Mouse (Mus musculus): ENCODE results near the gene Ano8. TPM values are rescaled to one million over a fixed set of nuclear protein-coding genes. Genes with fewer than 3 reads are reported as not detected.
"Not testable (repeated sequence)": the region's sequence is repeated elsewhere in the genome, so short reads cannot be mapped to it uniquely, and the experiment has no call there.

Gene Ano8
- total RNA-seq, 2 experiments from 2014 or later = 16.6 to 20.1 TPM

DNA sequence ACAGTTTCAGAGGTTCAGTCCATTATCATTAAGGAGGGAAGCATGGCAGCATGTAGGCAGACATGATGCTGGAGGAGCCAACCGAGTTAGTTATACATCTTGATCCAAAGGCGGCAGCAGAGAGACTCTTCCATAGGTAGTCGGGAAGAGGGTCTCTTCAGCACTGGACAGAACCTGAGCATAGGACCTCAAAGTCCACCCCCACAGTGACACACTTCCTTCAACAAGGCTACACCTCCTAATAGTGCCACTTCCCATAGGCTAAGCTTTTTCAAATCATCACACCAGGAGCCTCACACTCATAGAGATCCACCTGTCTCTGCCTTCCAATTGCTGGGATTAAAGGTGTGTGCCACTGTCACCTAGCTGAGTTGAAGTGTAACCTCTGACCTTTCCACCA is 48.7 kb downstream of the Ano8 start:
- DNase-seq = no peak

DNA sequence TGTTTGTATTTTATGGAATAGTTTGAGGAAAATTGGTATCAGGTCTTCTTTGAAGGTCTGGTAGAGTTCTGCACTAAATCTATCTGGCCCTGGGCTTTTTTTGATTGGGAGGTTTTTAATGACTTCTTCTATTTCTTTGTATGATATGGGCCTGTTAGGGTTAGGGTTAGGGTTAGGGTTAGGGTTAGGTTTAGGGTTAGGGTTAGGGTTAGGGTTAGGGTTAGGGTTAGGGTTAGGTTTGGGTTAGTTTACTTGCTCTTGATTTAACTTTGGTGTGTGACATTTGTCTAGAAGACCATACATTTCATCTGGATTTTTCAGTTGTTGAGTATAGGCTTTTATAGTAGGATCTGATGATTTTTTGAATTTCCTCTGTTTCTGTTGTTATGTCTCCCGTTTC is 52.8 kb downstream of the Ano8 start:
- not testable (repeated sequence) for DNase-seq

Other genes starting within 250 kb of the Ano8 start
- 10 to 100 TPM; 17.6 to 25.9 TPM for gene Myo9b, start 213.2 kb downstream of the Ano8 start, total RNA-seq (2021)
- 10 to 100 TPM; 10.0 to 10.3 TPM for gene Haus8, start 213.0 kb downstream of the Ano8 start, total RNA-seq (2021)
- 100 to 1,000 TPM; 124 to 132 TPM for gene Use1, start 119.1 kb downstream of the Ano8 start, total RNA-seq (2021)
- gene Ocel1, start 114.7 kb downstream of the Ano8 start, total RNA-seq (2021) = 1 to 10 TPM; 7.4 to 8.1 TPM
- 10 to 100 TPM; 23.2 to 29.7 TPM for gene Nr2f6, start 104.0 kb downstream of the Ano8 start, total RNA-seq (2021)
- 10 to 100 TPM; 11.7 to 18.1 TPM for gene Ushbp1, start 90.2 kb downstream of the Ano8 start, total RNA-seq (2021)
- gene Babam1, start 89.1 kb downstream of the Ano8 start, total RNA-seq (2021) = 10 to 100 TPM; 68.5 to 70.4 TPM
- 1 to 10 TPM; 1.7 to 2.1 TPM for gene Ankle1, start 80.0 kb downstream of the Ano8 start, total RNA-seq (2021)
- 10 to 100 TPM; 36.1 to 38.9 TPM for gene Abhd8, start 22.3 kb downstream of the Ano8 start, total RNA-seq (2021)
- gene Mrpl34, start 21.0 kb downstream of the Ano8 start, total RNA-seq (2021) = 10 to 100 TPM; 34.7 to 39.7 TPM
- 10 to 100 TPM; 34.8 to 35.8 TPM for gene Dda1, start 16.8 kb downstream of the Ano8 start, total RNA-seq (2021)
- gene Gtpbp3, start 2.1 kb upstream of the Ano8 start, total RNA-seq (2021) = 10 to 100 TPM in 1 of 2 experiments, 1 to 10 TPM in 1; 8.8 to 12.4 TPM
- gene Plvap, start 25.8 kb upstream of the Ano8 start, total RNA-seq (2021) = 10 to 100 TPM; 10.7 to 14.2 TPM
- gene Ccdc194, start 39.7 kb upstream of the Ano8 start, total RNA-seq (2021) = 1 to 10 TPM in 1 of 2 experiments, under 1 TPM in 1; 0.21 to 2.5 TPM
- 10 to 100 TPM; 10.0 to 12.0 TPM for gene Bst2, start 51.5 kb upstream of the Ano8 start, total RNA-seq (2021)
- gene Mvb12a, start 57.0 kb upstream of the Ano8 start, total RNA-seq (2021) = 10 to 100 TPM; 21.8 to 25.5 TPM
- under 1 TPM in 1 of 2 experiments, not detected in 1; 0.14 TPM for gene Tmem221, start 72.9 kb upstream of the Ano8 start, total RNA-seq (2021)
- gene Nxnl1, start 80.6 kb upstream of the Ano8 start, total RNA-seq (2021) = under 1 TPM in 1 of 2 experiments, not detected in 1; 0.14 TPM
- 10 to 100 TPM; 39.7 to 41.1 TPM for gene Slc27a1, start 82.9 kb upstream of the Ano8 start, total RNA-seq (2021)
- 10 to 100 TPM; 49.3 to 54.5 TPM for gene Pgls, start 106.2 kb upstream of the Ano8 start, total RNA-seq (2021)
- gene Fam129c, start 111.7 kb upstream of the Ano8 start, total RNA-seq (2021) = 1 to 10 TPM in 1 of 2 experiments, under 1 TPM in 1; 0.40 to 3.3 TPM
- 10 to 100 TPM; 43.3 to 56.1 TPM for gene Colgalt1, start 125.0 kb upstream of the Ano8 start, total RNA-seq (2021)
- under 1 TPM; 0.38 to 0.45 TPM for gene Unc13a, start 185.8 kb upstream of the Ano8 start, total RNA-seq (2021)
- 1 to 10 TPM; 3.9 to 5.8 TPM for gene Jak3, start 190.3 kb upstream of the Ano8 start, total RNA-seq (2021)
- 1 to 10 TPM; 3.1 to 3.7 TPM for gene Insl3, start 203.3 kb upstream of the Ano8 start, total RNA-seq (2021)
- 1 to 10 TPM; 4.7 to 5.2 TPM for gene B3gnt3, start 215.8 kb upstream of the Ano8 start, total RNA-seq (2021)
- 1 to 10 TPM in 1 of 2 experiments, under 1 TPM in 1; 0.26 to 1.2 TPM for gene Fcho1, start 239.8 kb upstream of the Ano8 start, total RNA-seq (2021)